Mouse (Mus musculus): ENCODE results near the gene Traf3ip2. TPM values are rescaled to one million over a fixed set of nuclear protein-coding genes. Genes with fewer than 3 reads are reported as not detected.

The Traf3ip2 gene
- polyA plus RNA-seq, 1 experiment = 2.8 TPM

DNA sequence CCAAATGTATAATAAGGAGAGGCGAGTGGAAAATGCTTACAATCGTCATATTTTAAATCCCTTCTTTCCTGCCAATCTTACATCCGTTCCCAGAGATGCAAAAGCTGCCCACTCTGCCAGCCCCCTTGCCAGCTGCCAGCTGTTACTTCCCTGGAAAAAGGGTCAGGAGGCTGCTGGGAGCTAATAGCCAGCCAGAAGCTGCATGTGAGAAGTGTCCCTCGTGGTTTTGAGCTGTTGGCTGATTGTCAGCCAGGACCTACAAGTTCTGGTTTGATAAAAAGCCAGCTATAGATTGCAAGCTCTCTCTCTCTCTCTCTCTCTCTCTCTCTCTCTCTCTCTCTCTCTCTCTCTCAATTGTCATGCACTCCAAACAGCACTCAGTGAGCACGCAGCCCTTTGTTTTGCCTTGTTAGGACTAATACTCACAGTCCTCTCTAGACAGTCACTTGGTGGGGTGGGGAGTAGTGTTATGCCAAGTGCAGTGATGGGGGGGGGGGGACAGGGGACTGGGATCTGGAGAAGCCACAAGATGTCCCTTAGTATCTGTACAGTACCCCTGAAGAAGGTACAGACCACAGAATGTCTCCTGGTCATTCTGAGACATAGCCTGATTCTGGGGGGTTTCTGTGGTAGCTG, 25.3 kb upstream of the Traf3ip2 start:
- DNase-seq (ENCODE audit: low read depth) = peak; percentile 92
- TF ChIP-seq CTCF (IDR thresholded peaks at IDR 0.05; ENCODE audit: borderline replicate concordance, extremely low read depth, insufficient read depth, insufficient read length) (no peak), POLR2A (IDR thresholded peaks at IDR 0.05; ENCODE audit: borderline replicate concordance, extremely low read depth, insufficient read depth, insufficient read length, poor library complexity, severe bottlenecking) (no peak)

DNA sequence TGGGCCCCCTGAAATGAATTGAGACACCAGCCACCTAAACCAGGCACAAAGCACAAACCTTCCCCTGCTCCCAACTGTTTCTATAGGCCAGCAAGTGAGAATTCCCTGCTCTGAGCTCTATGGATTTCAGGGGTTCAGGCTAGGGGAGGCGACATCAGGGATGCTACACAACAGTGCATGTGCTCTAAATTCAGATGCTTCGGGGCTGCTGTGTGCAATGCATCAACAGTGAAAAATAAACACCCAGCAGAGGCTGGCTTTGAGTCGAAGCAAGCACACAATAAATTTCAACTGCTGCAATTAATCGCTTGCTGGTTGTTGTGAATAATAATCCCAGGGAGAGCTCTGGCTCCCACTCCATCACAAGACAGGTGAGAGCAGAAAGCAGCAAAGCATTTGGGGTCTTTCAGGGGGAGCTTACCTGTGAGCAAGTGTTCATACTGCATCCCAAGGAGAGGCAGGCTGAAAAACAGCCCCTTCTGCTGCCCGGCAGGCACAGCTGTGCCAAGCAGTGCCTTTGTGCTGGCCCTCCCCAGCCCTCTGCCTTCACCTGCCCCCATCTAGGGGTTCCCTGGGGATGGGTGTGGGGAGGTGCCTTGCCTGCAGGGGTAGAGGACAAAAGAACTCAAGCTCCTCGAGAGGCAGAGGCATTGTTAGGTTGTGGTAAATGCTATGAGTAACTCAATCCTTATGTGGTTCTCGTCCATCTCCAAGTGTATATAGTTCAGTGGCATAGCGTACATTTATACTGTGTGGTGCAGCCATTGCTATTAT, 24.6 kb upstream of the Traf3ip2 start:
- peak; percentile 49 for DNase-seq (ENCODE audit: low read depth)
- TF ChIP-seq POLR2A (IDR thresholded peaks at IDR 0.05; ENCODE audit: borderline replicate concordance, extremely low read depth, insufficient read depth, insufficient read length, poor library complexity, severe bottlenecking) = no peak
- no peak for TF ChIP-seq CTCF (IDR thresholded peaks at IDR 0.05; ENCODE audit: borderline replicate concordance, extremely low read depth, insufficient read depth, insufficient read length)

DNA sequence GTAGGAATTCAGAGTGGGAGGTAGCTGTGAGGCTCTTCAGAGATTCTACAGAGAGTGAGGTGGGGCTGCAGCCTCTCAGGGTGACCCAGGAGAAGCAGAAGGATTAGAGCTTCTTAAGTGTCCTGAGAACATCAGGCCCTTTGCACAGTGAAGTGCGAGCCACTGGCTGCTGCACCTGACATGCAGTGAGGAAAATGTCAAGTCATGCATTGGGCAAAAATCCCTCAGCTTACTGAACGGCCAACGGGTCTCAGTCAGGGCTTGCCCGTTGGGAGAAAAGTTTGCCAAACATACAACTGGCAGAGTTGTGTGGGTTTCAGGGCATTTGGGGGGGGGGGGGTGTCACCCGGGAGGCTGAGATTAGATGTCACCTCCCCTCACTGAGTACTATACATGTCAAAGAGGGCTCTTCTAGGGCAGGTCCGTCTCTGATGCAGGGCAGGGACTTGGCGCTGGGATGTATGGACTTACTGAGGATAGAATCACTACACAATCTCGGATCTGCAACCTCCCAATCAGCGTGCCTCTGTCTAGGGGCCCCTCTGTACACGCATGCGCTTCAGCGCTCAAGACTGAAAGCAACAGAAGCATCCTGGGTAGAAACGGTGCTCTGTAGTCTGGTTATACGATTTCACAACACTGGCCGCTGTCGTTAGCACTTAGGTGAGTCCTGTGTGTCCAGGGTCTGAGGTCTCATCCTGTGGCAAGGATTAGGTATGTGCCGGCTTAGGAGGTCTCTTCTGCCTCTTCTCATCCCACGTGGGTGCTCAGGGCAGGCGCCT, 22.8 kb upstream of the Traf3ip2 start:
- TF ChIP-seq POLR2A (IDR thresholded peaks at IDR 0.05; ENCODE audit: borderline replicate concordance, extremely low read depth, insufficient read depth, insufficient read length, poor library complexity, severe bottlenecking) = no peak
- no peak for TF ChIP-seq CTCF (IDR thresholded peaks at IDR 0.05; ENCODE audit: borderline replicate concordance, extremely low read depth, insufficient read depth, insufficient read length)
- no peak for DNase-seq (ENCODE audit: low read depth)

- no peak for DNase-seq (ENCODE audit: low read depth)
- no peak for TF ChIP-seq POLR2A (IDR thresholded peaks at IDR 0.05; ENCODE audit: borderline replicate concordance, extremely low read depth, insufficient read depth, insufficient read length, poor library complexity, severe bottlenecking)
- no peak for TF ChIP-seq CTCF (IDR thresholded peaks at IDR 0.05; ENCODE audit: borderline replicate concordance, extremely low read depth, insufficient read depth, insufficient read length)
Measured at GRCm38 (mm10) chr10:39590629-39591028, 22.1 kb upstream of the Traf3ip2 start.

GRCm38 (mm10) chr10:39592501-39592900, 20.2 kb upstream of the Traf3ip2 start:
- no peak for TF ChIP-seq POLR2A (IDR thresholded peaks at IDR 0.05; ENCODE audit: borderline replicate concordance, extremely low read depth, insufficient read depth, insufficient read length, poor library complexity, severe bottlenecking)
- TF ChIP-seq CTCF (IDR thresholded peaks at IDR 0.05; ENCODE audit: borderline replicate concordance, extremely low read depth, insufficient read depth, insufficient read length) = no peak

GRCm38 (mm10) chr10:39594716-39595115, 18.0 kb upstream of the Traf3ip2 start:
- DNase-seq (ENCODE audit: low read depth) = no peak
- TF ChIP-seq POLR2A (IDR thresholded peaks at IDR 0.05; ENCODE audit: borderline replicate concordance, extremely low read depth, insufficient read depth, insufficient read length, poor library complexity, severe bottlenecking) = no peak
- TF ChIP-seq CTCF (IDR thresholded peaks at IDR 0.05; ENCODE audit: borderline replicate concordance, extremely low read depth, insufficient read depth, insufficient read length) = no peak

More at GRCm38 (mm10) chr10:39592501-39592900, 20.2 kb upstream of the Traf3ip2 start:
- DNase-seq (ENCODE audit: low read depth) = no peak

DNA sequence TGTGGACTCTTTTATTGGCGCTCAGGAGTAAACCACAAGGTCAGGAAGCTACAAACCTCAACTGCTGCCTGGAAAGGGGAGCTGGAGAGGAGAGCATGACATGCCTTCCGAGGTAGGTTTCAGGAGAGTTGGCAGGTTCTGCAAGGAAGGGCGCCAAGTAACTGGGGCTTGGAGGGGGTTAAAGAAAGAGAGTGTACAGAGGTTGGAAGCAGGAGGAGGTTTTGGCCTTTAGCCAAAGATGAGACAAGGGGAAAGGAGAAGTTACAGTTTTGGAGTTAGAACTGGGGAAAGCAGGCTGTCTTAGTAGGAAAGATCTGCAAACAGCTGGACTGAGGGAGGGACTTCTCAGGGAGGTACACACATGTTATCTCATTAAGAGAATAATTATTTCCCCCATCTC, 16.9 kb upstream of the Traf3ip2 start:
- peak; percentile 41 for DNase-seq (ENCODE audit: low read depth)
- no peak for TF ChIP-seq CTCF (IDR thresholded peaks at IDR 0.05; ENCODE audit: borderline replicate concordance, extremely low read depth, insufficient read depth, insufficient read length)

- DNase-seq (ENCODE audit: low read depth) = peak; percentile 64
- TF ChIP-seq CTCF (IDR thresholded peaks at IDR 0.05; ENCODE audit: borderline replicate concordance, extremely low read depth, insufficient read depth, insufficient read length) (no peak), POLR2A (IDR thresholded peaks at IDR 0.05; ENCODE audit: borderline replicate concordance, extremely low read depth, insufficient read depth, insufficient read length, poor library complexity, severe bottlenecking) (no peak)
Measured at GRCm38 (mm10) chr10:39597116-39597791, 15.5 kb upstream of the Traf3ip2 start.

GRCm38 (mm10) chr10:39597792-39598183, 14.9 kb upstream of the Traf3ip2 start:
- no peak for DNase-seq (ENCODE audit: low read depth)
- TF ChIP-seq CTCF (IDR thresholded peaks at IDR 0.05; ENCODE audit: borderline replicate concordance, extremely low read depth, insufficient read depth, insufficient read length) = no peak
- no peak for TF ChIP-seq POLR2A (IDR thresholded peaks at IDR 0.05; ENCODE audit: borderline replicate concordance, extremely low read depth, insufficient read depth, insufficient read length, poor library complexity, severe bottlenecking)

DNA sequence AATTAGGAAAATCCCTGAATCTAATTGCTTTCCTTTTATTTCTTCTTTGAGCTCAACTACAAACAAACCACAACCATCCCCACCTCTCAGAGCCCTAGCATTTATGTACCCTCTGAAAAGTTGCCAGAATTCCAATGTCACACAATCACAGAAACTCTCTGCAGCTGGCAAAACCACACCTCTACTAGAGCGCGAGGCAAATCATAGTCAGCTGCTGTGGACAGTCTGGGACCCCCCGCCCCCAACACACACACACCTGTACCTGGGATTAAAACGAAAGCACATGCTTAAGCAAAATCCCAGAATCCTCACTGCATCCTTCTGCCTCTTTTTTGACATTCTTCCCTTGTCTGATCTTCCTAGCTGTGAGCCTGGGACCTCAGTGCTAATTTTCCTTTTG, 13.1 kb upstream of the Traf3ip2 start:
- no peak for DNase-seq (ENCODE audit: low read depth)
- TF ChIP-seq POLR2A (IDR thresholded peaks at IDR 0.05; ENCODE audit: borderline replicate concordance, extremely low read depth, insufficient read depth, insufficient read length, poor library complexity, severe bottlenecking) = no peak
- TF ChIP-seq CTCF (IDR thresholded peaks at IDR 0.05; ENCODE audit: borderline replicate concordance, extremely low read depth, insufficient read depth, insufficient read length) = no peak

GRCm38 (mm10) chr10:39600115-39600514, 12.6 kb upstream of the Traf3ip2 start:
- no peak for TF ChIP-seq CTCF (IDR thresholded peaks at IDR 0.05; ENCODE audit: borderline replicate concordance, extremely low read depth, insufficient read depth, insufficient read length)
- no peak for TF ChIP-seq POLR2A (IDR thresholded peaks at IDR 0.05; ENCODE audit: borderline replicate concordance, extremely low read depth, insufficient read depth, insufficient read length, poor library complexity, severe bottlenecking)
- DNase-seq (ENCODE audit: low read depth) = no peak

Measured in brain, embryonic 14.5 days (tissue).